Mouse (Mus musculus) kidney, adult 11 months (tissue): ENCODE measurements around the gene Fam181a.

ENCODE experiments used
- DNase-seq: peaks from one replicate; pipeline ENCODE4 v3.0.0; 2022

Fam181a gene

DNA sequence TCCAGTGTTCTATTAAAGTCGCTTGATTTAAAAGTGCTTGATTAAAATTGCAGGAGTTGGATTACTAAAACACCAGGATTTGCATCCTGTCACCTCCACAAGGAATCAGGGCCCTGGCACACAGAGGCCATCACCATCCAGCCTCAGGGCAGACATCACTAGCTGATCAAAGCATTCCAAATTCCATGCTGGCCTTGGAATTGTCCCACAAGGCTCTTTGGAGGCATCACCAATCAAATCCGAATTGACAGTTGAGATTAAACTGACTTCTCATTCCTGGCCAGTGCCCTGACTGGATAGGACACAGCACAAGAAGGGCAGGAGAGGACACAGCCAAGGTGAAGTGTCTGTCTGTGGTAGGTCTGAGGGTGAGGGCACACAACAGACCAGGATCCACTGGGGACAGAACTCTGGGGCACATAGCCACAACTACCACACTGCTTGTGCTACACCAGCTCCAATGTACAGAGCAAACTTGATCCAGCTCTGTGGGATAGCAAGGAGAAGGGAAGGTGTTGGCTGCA lies at the start of gene Fam181a:
Gene Fam181a, plus strand, starts transcription at position 232 of the 524 bp plus-strand sequence.
- no peak for DNase-seq

GRCm38 (mm10) chr12:103262017-103262865 lies 48.5 kb upstream of the Fam181a start:
- peak; percentile 16 for DNase-seq

GRCm38 (mm10) chr12:103266605-103267004 lies 44.2 kb upstream of the Fam181a start:
- no peak for DNase-seq

- DNase-seq = no peak
These were observed 38.6 kb upstream of the Fam181a start for GRCm38 (mm10) chr12:103272176-103272575.

DNA sequence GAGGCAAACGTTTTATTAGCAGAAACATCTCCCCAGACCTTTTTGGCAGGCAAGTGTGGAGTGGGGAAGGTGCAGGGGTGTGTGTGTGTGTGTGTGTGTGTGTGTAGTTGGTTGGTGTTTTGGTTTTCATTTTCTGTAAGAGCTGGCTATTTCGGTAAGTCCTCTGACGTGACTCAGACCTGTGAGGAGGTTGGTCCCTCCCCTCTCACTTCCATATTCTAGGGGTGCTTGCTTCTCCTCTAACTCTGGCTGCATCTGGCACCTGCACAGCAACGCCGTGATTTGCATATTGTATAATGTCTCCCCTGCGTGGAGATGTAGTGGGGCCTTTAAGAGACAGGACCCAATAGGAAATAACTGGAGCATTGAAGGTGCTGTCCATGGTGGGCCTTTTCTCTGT lies 37.7 kb upstream of the Fam181a start:
- no peak for DNase-seq

- no peak for DNase-seq
These were observed 37.0 kb upstream of the Fam181a start for GRCm38 (mm10) chr12:103273732-103274131.

GRCm38 (mm10) chr12:103276422-103276821 lies 34.4 kb upstream of the Fam181a start:
- no peak for DNase-seq

GRCm38 (mm10) chr12:103281491-103281890 lies 29.3 kb upstream of the Fam181a start:
- no peak for DNase-seq

- DNase-seq = peak; percentile 93
These were observed 28.9 kb upstream of the Fam181a start for GRCm38 (mm10) chr12:103281912-103282311.

- no peak for DNase-seq
These were observed 27.8 kb upstream of the Fam181a start for GRCm38 (mm10) chr12:103282936-103283335.

- DNase-seq = peak; percentile 68
These were observed 27.4 kb upstream of the Fam181a start for GRCm38 (mm10) chr12:103283411-103283810.

DNA sequence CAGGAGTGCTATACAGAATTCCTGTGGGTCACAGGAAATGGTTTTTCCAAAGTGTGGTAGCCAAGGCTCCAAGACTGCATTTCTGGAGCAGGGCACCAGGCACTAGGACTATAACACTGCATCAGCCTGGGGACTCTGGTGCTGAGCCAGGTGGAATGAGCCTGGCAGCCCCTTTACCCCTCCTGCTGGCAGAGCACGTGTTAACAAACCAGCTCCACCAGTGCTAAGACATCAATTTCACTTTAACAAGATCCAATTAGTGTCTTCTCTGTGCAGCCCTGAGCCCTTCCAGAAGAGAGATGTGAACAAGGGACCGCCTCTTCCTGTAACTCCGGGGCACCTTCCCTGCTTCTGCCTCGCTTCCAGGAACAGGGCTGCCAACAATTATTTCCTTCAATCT lies 23.5 kb upstream of the Fam181a start:
- DNase-seq = no peak

DNA sequence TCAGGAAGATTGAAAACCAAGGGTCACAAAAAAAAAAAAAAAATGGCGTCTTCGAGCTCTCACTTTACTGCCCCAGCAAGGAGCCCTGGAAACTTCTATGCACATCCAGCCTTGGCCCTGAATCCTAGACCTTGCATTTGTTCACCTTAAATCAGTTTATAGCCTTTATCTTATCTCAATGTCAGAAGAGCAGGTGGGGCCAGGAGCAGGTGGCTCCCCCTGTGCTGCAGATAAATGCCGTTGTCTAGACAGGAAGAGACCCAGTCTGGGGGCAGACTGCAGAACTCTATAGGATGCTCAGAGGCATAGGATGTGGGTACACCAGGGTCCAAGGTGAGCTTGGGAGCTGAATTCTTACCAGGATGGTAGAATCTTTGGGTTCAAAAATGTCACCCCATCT lies 18.4 kb upstream of the Fam181a start:
- no peak for DNase-seq

DNA sequence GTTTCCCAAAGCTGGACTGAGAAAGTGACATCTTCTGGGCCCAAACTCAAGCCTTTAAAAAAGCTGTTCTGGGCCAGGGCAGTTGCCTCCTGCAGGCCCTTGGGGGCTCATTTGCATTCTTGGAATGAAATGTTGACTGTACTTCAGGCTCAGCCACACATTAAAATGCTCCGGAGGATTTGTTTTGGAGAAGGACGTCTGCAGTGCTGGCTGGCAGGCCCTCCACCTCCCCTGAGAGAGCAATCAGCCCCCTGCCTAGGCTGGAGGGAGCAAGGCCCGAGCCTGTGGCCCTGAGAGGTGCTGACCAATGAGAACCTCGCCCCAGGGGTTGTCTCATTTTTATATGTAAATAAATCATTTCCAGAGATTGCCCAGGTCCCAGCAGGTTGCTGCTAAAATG lies 14.5 kb upstream of the Fam181a start:
- no peak for DNase-seq

- DNase-seq = peak; percentile 20
These were observed 10.3 kb upstream of the Fam181a start for GRCm38 (mm10) chr12:103300493-103300892.

DNA sequence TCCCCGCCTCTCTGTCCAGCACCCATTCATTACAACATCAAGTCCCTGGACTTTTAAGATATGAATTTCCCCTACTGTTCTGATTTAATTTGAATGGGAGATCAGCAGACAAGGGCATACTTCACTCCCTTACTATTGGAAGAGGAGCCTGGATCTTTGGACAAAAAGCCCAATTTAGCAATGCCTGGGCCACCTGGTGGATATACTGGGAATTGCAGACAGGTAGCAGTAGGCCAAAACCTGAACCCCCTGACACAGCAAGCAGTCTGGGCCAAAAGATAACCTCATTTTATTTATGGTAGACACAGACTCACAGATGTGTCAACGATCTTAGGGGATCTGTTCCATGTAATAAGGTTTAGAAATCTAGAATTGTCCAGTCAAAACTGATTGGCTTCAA lies 9.1 kb upstream of the Fam181a start:
- no peak for DNase-seq

GRCm38 (mm10) chr12:103302960-103303359 lies 7.8 kb upstream of the Fam181a start:
- no peak for DNase-seq

DNA sequence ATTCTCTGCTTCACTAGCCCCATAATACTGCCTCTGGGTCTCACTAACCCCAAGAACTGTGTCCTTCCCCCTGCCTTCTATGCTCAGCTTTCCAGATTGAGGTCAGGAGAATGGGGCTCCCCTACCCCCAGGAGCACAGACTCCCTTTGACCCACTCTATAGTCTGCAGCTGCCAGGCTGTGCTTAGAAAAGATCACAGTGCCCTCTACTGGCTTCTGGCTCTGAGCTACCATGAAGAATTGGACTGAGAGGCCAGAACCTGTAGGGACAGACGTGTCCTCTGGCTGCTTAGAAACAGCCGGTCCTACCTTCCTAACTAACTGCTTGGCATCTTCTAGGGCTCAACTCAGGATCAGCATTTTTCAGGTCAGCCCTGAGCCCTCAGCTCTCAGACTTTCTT lies 4.6 kb upstream of the Fam181a start:
- no peak for DNase-seq

GRCm38 (mm10) chr12:103306720-103307119 lies 4.1 kb upstream of the Fam181a start:
- no peak for DNase-seq

DNA sequence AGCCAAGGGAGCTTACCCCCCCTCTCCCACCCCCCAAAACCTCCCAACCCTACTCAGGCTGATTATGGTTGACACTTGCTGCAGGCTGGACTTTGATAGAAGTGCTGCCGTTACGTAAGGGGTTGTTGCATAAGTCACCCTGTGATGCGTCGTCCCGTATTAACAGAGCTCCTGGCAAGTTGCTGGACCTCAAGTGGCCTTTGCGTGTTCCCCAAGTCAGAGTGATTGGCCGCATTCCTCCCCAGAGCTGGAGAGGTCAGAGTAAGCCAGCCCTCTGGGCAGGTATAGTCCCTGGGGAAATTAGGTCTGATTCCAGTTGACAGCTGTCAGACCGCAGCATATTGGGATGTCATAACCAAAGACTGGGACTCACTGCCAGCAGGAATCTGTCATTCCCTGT lies 1.1 kb downstream of the Fam181a start:
- DNase-seq = peak; percentile 91

GRCm38 (mm10) chr12:103313274-103313673 lies 2.5 kb downstream of the Fam181a start:
- no peak for DNase-seq

DNA sequence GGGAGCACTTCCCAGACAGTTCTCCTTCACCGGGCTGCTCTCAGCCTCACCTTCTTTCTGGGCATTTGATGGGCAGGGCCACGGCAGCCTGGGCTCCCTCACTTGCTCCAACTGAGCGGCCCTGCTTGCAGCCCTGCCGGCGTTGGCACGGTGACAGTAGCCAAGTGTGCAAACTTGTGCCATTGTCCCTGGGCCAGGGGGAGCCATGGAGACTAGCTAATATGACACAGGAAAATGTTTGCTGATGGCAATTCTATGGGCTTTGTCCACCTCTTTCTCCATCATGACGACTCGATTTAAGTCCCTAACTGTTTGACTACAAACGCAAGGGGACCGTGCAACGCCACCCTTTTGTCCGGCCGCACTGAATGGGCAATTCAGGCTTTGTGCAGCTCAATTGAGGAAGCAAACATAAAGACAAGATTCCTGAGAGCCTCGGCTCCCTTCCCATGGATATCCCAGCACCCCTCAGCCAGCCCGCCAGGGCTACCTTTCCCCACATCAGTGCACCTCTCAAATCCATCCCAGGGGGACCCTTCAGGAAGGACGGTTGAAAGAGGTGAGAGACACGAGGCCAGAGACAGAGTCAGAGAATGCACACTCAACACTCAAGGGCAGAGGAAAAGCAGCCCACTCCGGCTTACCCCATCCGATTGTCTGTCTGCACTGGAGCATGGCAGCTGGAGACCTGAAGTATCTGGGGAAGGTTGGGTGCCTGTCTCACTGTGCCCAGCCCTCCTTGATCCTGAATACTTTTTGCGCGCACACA lies 3.3 kb downstream of the Fam181a start:
- no peak for DNase-seq

GRCm38 (mm10) chr12:103314640-103315361 lies 4.0 kb downstream of the Fam181a start:
- no peak for DNase-seq
